Mouse (Mus musculus) spleen, adult 12 weeks (tissue): ENCODE data around the gene Gm128.
A peak's percentile ranks its signal among the peaks of the same experiment; 100 is the strongest.
"Not testable (repeated sequence)": the region's sequence is repeated elsewhere in the genome, so short reads cannot be mapped to it uniquely, and the experiment has no call there.

Source experiments
- DNase-seq: peaks from one replicate; pipeline ENCODE4 v3.0.0; 2022; ENCODE audit warnings: low spot score

Gm128 gene

GRCm38 (mm10) chr3:95230495-95231297, 10.7 kb downstream of the Gm128 start:
- peak; percentile 34 for DNase-seq

GRCm38 (mm10) chr3:95229781-95230494, 11.5 kb downstream of the Gm128 start:
- peak; percentile 19 for DNase-seq

- DNase-seq, result peak; percentile 37
Observed at GRCm38 (mm10) chr3:95228894-95229780, 12.3 kb downstream of the Gm128 start.

GRCm38 (mm10) chr3:95228148-95228893, 13.1 kb downstream of the Gm128 start, which contains the start of gene Cdc42se1:
Gene Cdc42se1, plus strand, starts transcription at chr3:95228732.
- peak; percentile 81 for DNase-seq

- DNase-seq, result no peak
Observed at GRCm38 (mm10) chr3:95227214-95227613, 14.2 kb downstream of the Gm128 start.

- no peak for DNase-seq
Observed at GRCm38 (mm10) chr3:95224295-95224694, 17.1 kb downstream of the Gm128 start.

- DNase-seq, result no peak
Observed at GRCm38 (mm10) chr3:95223041-95223440, 18.4 kb downstream of the Gm128 start.

- DNase-seq, result peak; percentile 26
Observed at GRCm38 (mm10) chr3:95218466-95219137, 22.8 kb downstream of the Gm128 start.

GRCm38 (mm10) chr3:95217255-95218134, 23.9 kb downstream of the Gm128 start, which contains the start of gene Gabpb2:
Gene Gabpb2, minus strand, starts transcription at chr3:95217916.
- peak; percentile 90 for DNase-seq

GRCm38 (mm10) chr3:95216655-95217254, 24.6 kb downstream of the Gm128 start:
- DNase-seq, result no peak

- no peak for DNase-seq
Observed at GRCm38 (mm10) chr3:95213609-95213975, 27.8 kb downstream of the Gm128 start.

GRCm38 (mm10) chr3:95212889-95213608, 28.3 kb downstream of the Gm128 start:
- DNase-seq, result not testable (repeated sequence)

- DNase-seq, result no peak
Observed at GRCm38 (mm10) chr3:95210585-95210984, 30.8 kb downstream of the Gm128 start.

- DNase-seq, result no peak
Observed at GRCm38 (mm10) chr3:95208286-95208685, 33.1 kb downstream of the Gm128 start.

- DNase-seq, result no peak
Observed at GRCm38 (mm10) chr3:95203880-95204279, 37.5 kb downstream of the Gm128 start.

GRCm38 (mm10) chr3:95200562-95200961, 40.8 kb downstream of the Gm128 start:
- DNase-seq, result no peak

GRCm38 (mm10) chr3:95200132-95200531, 41.3 kb downstream of the Gm128 start:
- no peak for DNase-seq

GRCm38 (mm10) chr3:95199101-95199500, 42.3 kb downstream of the Gm128 start:
- DNase-seq, result no peak

GRCm38 (mm10) chr3:95195772-95196171, 45.6 kb downstream of the Gm128 start:
- no peak for DNase-seq
